Mouse (Mus musculus) CH12.LX (cell line): ENCODE data around the gene Psmc1. TPM values are rescaled to one million over a fixed set of nuclear protein-coding genes. Genes with fewer than 3 reads are reported as not detected.

ENCODE experiments used
- DNase-seq: peaks from one replicate; pipeline ENCODE4 v3.0.0-alpha.2; 2013; ENCODE audit errors: extremely low read depth
- H3K27ac ChIP-seq: 2 replicates; pipeline ENCODE4 v1.5.1; 2012; ENCODE audit warnings: low read depth, mild to moderate bottlenecking, control low read depth, moderate library complexity; ENCODE audit not compliant: insufficient read depth
- H3K27me3 ChIP-seq: replicated peaks from 2 replicates; pipeline ENCODE3; 2012; ENCODE audit warnings: inconsistent platforms
- H3K36me3 ChIP-seq, 2 experiments: replicated peaks in 1 of 2; 2 replicates each; pipeline versions ENCODE3 to v1.6.1; 2012; ENCODE audit warnings: inconsistent platforms in 1 of 2, low read length in 1 of 2, mild to moderate bottlenecking in 1 of 2, mixed read lengths in 1 of 2, moderate library complexity in 1 of 2; ENCODE audit not compliant: control insufficient read depth in 1 of 2, insufficient read depth in 1 of 2
- H3K4me1 ChIP-seq, 2 experiments: 2 replicates each; pipeline ENCODE4 v1.6.1; 2012; ENCODE audit warnings: inconsistent platforms in 1 of 2, moderate library complexity in 1 of 2; ENCODE audit not compliant: insufficient read depth in 2 of 2, control insufficient read depth in 1 of 2
- H3K4me2 ChIP-seq: 2 replicates; pipeline ENCODE4 v1.6.1; 2012; ENCODE audit warnings: low read depth, mild to moderate bottlenecking, control low read depth; ENCODE audit not compliant: poor library complexity, insufficient read depth, severe bottlenecking
- H3K4me3 ChIP-seq, 3 experiments: fragments of 150-350 bp in 1 of 3; sonication (generic) in 1 of 3; replicated peaks in 1 of 3; 2 replicates each; pipeline versions ENCODE3 to v1.5.1; 2011 to 2012; ENCODE audit warnings: low read depth in 2 of 3, low read length in 2 of 3, mild to moderate bottlenecking in 2 of 3, moderate library complexity in 2 of 3, control low read depth in 1 of 3, improper control_type of control experiment in 1 of 3, inconsistent platforms in 1 of 3, mixed read lengths in 1 of 3; ENCODE audit not compliant: poor library complexity in 1 of 3
- H3K79me2 ChIP-seq: replicated peaks from 2 replicates; pipeline ENCODE4 v1.6.1; 2012; ENCODE audit warnings: mild to moderate bottlenecking, moderate library complexity; ENCODE audit not compliant: control insufficient read depth, poor library complexity, insufficient read depth, severe bottlenecking; ENCODE audit errors: extremely low read depth
- H3K9ac ChIP-seq: 2 replicates; pipeline ENCODE4 v1.6.1; 2012; ENCODE audit warnings: low read depth, mild to moderate bottlenecking, control low read depth, moderate library complexity; ENCODE audit not compliant: insufficient read depth
- H3K9me3 ChIP-seq: replicated peaks from 2 replicates; pipeline ENCODE3; 2012; ENCODE audit warnings: low read length, inconsistent platforms, mixed read lengths
- BHLHE40 ChIP-seq: IDR thresholded peaks from 2 replicates; pipeline ENCODE4 v1.6.1; 2011; ENCODE audit warnings: mild to moderate bottlenecking, low read depth, low read length, improper control_type of control experiment
- CHD1 ChIP-seq: IDR thresholded peaks from 2 replicates; pipeline ENCODE4 v1.6.1; 2012; ENCODE audit warnings: low read depth, low read length, improper control_type of control experiment, inconsistent platforms
- CTCF ChIP-seq, 2 experiments: IDR thresholded peaks in 1 of 2; conservative IDR thresholded peaks in 1 of 2; 2 replicates each; pipeline ENCODE4 v1.5.1; 2011 to 2012; ENCODE audit warnings: low read depth in 2 of 2, low read length in 2 of 2, improper control_type of control experiment in 1 of 2, inconsistent platforms in 1 of 2, mild to moderate bottlenecking in 1 of 2, moderate library complexity in 1 of 2
- ELF1 ChIP-seq: IDR thresholded peaks from 2 replicates; pipeline ENCODE4 v1.6.1; 2014; ENCODE audit warnings: low read depth, mild to moderate bottlenecking, inconsistent platforms, low read length, improper control_type of control experiment
- EP300 ChIP-seq: IDR thresholded peaks from 2 replicates; pipeline ENCODE4 v1.6.1; 2011; ENCODE audit warnings: low read length, improper control_type of control experiment
- ETS1 ChIP-seq: conservative IDR thresholded peaks from 2 replicates; pipeline ENCODE4 v1.6.1; 2012; ENCODE audit warnings: low read depth, mild to moderate bottlenecking, inconsistent platforms, low read length, improper control_type of control experiment, moderate library complexity
- GABPA ChIP-seq: IDR thresholded peaks from 2 replicates; pipeline ENCODE4 v1.6.1; 2012; ENCODE audit warnings: low read depth, low read length, improper control_type of control experiment, inconsistent platforms; ENCODE audit not compliant: insufficient replicate concordance
- HCFC1 ChIP-seq: IDR thresholded peaks from 2 replicates; pipeline ENCODE4 v1.6.1; 2012; ENCODE audit warnings: low read depth, mild to moderate bottlenecking, inconsistent platforms, low read length, improper control_type of control experiment
- IRF4 ChIP-seq: IDR thresholded peaks from 2 replicates; pipeline ENCODE4 v1.6.1; 2014; ENCODE audit warnings: low read depth, mild to moderate bottlenecking, inconsistent platforms, low read length, improper control_type of control experiment
- KAT2A ChIP-seq: IDR thresholded peaks from 2 replicates; pipeline ENCODE4 v1.6.1; 2012; ENCODE audit warnings: low read length, improper control_type of control experiment, inconsistent platforms; ENCODE audit not compliant: insufficient replicate concordance
- MAX ChIP-seq: IDR thresholded peaks from 2 replicates; pipeline ENCODE4 v1.6.1; 2011; ENCODE audit warnings: low read length, improper control_type of control experiment
- MEF2A ChIP-seq: IDR thresholded peaks from 2 replicates; pipeline ENCODE4 v1.6.1; 2014; ENCODE audit warnings: low read depth, mild to moderate bottlenecking, inconsistent platforms, low read length, improper control_type of control experiment, borderline replicate concordance
- MXI1 ChIP-seq: IDR thresholded peaks from 2 replicates; pipeline ENCODE4 v1.6.1; 2011; ENCODE audit warnings: mild to moderate bottlenecking, low read depth, low read length, improper control_type of control experiment
- NELFE ChIP-seq: IDR thresholded peaks from 2 replicates; pipeline ENCODE4 v1.6.1; 2011; ENCODE audit warnings: low read depth, low read length, improper control_type of control experiment
- POLR2A ChIP-seq: IDR thresholded peaks from 2 replicates; pipeline ENCODE4 v1.6.1; 2011; ENCODE audit warnings: low read depth, mild to moderate bottlenecking, improper control_type of control experiment, low read length
- POLR2AphosphoS2 ChIP-seq: IDR thresholded peaks from 2 replicates; pipeline ENCODE4 v1.6.1; 2011; ENCODE audit warnings: low read depth, low read length, improper control_type of control experiment
- RAD21 ChIP-seq: IDR thresholded peaks from 2 replicates; pipeline ENCODE4 v1.6.1; 2011; ENCODE audit warnings: low read depth, mild to moderate bottlenecking, low read length, improper control_type of control experiment, moderate library complexity
- SIN3A ChIP-seq: IDR thresholded peaks from 2 replicates; pipeline ENCODE4 v1.6.1; 2012; ENCODE audit warnings: low read length, improper control_type of control experiment, inconsistent platforms
- SMC3 ChIP-seq: IDR thresholded peaks from 2 replicates; pipeline ENCODE4 v1.6.1; 2011; ENCODE audit warnings: low read depth, low read length, improper control_type of control experiment
- TBP ChIP-seq: conservative IDR thresholded peaks from 2 replicates; pipeline ENCODE4 v1.6.1; 2011; ENCODE audit warnings: low read depth, low read length, improper control_type of control experiment
- USF2 ChIP-seq: conservative IDR thresholded peaks from 2 replicates; pipeline ENCODE4 v1.6.1; 2011; ENCODE audit warnings: low read depth, low read length, improper control_type of control experiment
- ZC3H11A ChIP-seq: IDR thresholded peaks from 2 replicates; pipeline ENCODE4 v1.6.1; 2012; ENCODE audit warnings: low read depth, mild to moderate bottlenecking, inconsistent platforms, low read length, improper control_type of control experiment
- ZKSCAN1 ChIP-seq: IDR thresholded peaks from 2 replicates; pipeline ENCODE4 v1.6.1; 2012; ENCODE audit warnings: low read depth, inconsistent platforms, low read length, improper control_type of control experiment, borderline replicate concordance
- dilution Hi-C: fragments of 300-500 bp; cut with MboI; formaldehyde crosslinking; loops from 2 replicates; pipeline ENCODE4 v1.14.3; 2020; ENCODE audit warnings: low sequenced_read_pairs; ENCODE audit not compliant: extremely low pct_unique_long_range_greater_than_20kb, extremely low pct_ligation_motif_present
- in situ Hi-C: fragments of 300-500 bp; cut with MboI; formaldehyde crosslinking; loops from 3 replicates; pipeline ENCODE4 v1.14.3; 2019; ENCODE audit warnings: low sequenced_read_pairs, low pct_ligation_motif_present, low pct_unique_long_range_greater_than_20kb, mixed read lengths
- polyA plus RNA-seq: library from polyadenylated mRNA; unstranded; fragments of >175 nt; gene quantifications from 2 replicates; pipeline ENCODE4 v1.2.1, GENCODE M21; 2012; ENCODE audit warnings: low read depth; ENCODE audit not compliant: insufficient read length
- total RNA-seq, 2 experiments: library from RNA; depleted of rRNA; stranded (reverse); fragments of 300-350 nt in 1 of 2; fragments of >200 nt in 1 of 2; gene quantifications; 2 replicates each; pipeline ENCODE4 v1.2.3; 2012 to 2014

Psmc1 gene
- total and polyA plus RNA-seq, 3 experiments: 244 to 501 (median 278) TPM

DNA sequence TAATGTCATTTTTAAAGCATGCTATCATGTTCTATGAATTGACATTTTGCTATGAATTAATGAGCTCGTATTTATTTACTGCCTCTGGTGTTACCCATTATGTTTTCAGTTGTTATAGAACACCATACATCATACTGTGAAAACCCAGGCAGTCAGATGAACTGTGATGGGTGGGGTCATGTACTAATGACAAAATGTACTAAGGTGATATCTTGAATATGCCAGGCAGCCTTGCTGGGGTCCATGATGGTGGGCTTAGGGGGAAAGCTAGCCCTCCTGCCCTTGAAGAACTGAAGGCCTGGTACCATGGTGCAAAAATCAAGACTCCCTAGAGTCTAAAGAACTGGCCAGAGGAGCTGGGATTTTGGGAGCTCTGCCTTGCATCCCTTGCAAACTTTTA, 57.5 kb downstream of the Psmc1 start:
- Histone ChIP-seq H3K4me3 (no peak overlapping the region), H3K36me3 (no peaks in the 10 kb centered on the region), H3K4me2 (no peak overlapping the region), H3K9me3 (no peaks in the 10 kb centered on the region), H3K27me3 (no peaks in the 10 kb centered on the region), H3K9ac (no peak overlapping the region), H3K4me1 (peaks cover 7 to 14% of the 10 kb centered on the region in 2 experiments), H3K79me2 (no peaks in the 10 kb centered on the region), H3K27ac (no peak overlapping the region)
- in situ Hi-C loops: loop anchor here (10.0 kb wide), 3 partner anchors 257 to 677 kb away; no protein-coding TSS in a partner anchor
- DNase-seq: no peak
- dilution Hi-C loops: no loop called here
- no peak for TF ChIP-seq SIN3A
- TF ChIP-seq USF2: no peak
- TF ChIP-seq CTCF (conservative IDR thresholded peaks at IDR 0.05 in 1 of 2, IDR thresholded peaks at IDR 0.05 in 1 of 2; ENCODE audit: low read depth in 2 of 2, low read length in 2 of 2): no peak
- no peak for TF ChIP-seq TBP
- TF ChIP-seq CHD1: no peak
- no peak for TF ChIP-seq NELFE
- TF ChIP-seq KAT2A: no peak
- TF ChIP-seq RAD21: no peak
- no peak for TF ChIP-seq EP300
- no peak for TF ChIP-seq ZC3H11A
- no peak for TF ChIP-seq MXI1
- no peak for TF ChIP-seq MAX
- TF ChIP-seq ETS1: no peak
- TF ChIP-seq SMC3: no peak
- no peak for TF ChIP-seq GABPA
- TF ChIP-seq POLR2AphosphoS2: no peak
- no peak for TF ChIP-seq POLR2A
- TF ChIP-seq MEF2A: no peak
- no peak for TF ChIP-seq ZKSCAN1
- TF ChIP-seq HCFC1: no peak

- in situ Hi-C loops: loop anchor here (10.0 kb wide), 3 partner anchors 257 to 677 kb away; no protein-coding TSS in a partner anchor
- peaks cover 7 to 14% of the 10 kb centered on the region in 2 experiments for H3K4me1 ChIP-seq
- H3K9ac ChIP-seq: no peak overlapping the region
- no peaks in the 10 kb centered on the region for H3K36me3 ChIP-seq
- H3K79me2 ChIP-seq: no peaks in the 10 kb centered on the region
- TF ChIP-seq ELF1 (peak; percentile 24; the same call in 1 of the 2 replicates), ETS1 (no peak), IRF4 (no peak), BHLHE40 (peak; percentile 10; the same call in 1 of the 2 replicates), POLR2A (0 out of 2 replicates have a peak, but pooled peaks have one; percentile 23), EP300 (peak; percentile 38; the same call in 1 of the 2 replicates), ZKSCAN1 (no peak), NELFE (no peak)
- no peaks in the 10 kb centered on the region for H3K9me3 ChIP-seq
- H3K4me2 ChIP-seq: no peak overlapping the region
- no peak overlapping the region for H3K27ac ChIP-seq
- peak; percentile 55 for DNase-seq
- dilution Hi-C loops: no loop called here
- H3K27me3 ChIP-seq: no peaks in the 10 kb centered on the region
- H3K4me3 ChIP-seq: no peak overlapping the region
Observed at GRCm38 (mm10) chr12:100167931-100168871, 58.2 kb downstream of the Psmc1 start.
